Mouse (Mus musculus) spleen, postnatal 4 days (tissue): Measurements from ENCODE around the gene Moap1.

Source experiments
- DNase-seq, 2 experiments: peaks; one replicate each; pipeline ENCODE4 v3.0.0; 2022; ENCODE audit warnings: low spot score in 2 of 2

Gene Moap1

DNA sequence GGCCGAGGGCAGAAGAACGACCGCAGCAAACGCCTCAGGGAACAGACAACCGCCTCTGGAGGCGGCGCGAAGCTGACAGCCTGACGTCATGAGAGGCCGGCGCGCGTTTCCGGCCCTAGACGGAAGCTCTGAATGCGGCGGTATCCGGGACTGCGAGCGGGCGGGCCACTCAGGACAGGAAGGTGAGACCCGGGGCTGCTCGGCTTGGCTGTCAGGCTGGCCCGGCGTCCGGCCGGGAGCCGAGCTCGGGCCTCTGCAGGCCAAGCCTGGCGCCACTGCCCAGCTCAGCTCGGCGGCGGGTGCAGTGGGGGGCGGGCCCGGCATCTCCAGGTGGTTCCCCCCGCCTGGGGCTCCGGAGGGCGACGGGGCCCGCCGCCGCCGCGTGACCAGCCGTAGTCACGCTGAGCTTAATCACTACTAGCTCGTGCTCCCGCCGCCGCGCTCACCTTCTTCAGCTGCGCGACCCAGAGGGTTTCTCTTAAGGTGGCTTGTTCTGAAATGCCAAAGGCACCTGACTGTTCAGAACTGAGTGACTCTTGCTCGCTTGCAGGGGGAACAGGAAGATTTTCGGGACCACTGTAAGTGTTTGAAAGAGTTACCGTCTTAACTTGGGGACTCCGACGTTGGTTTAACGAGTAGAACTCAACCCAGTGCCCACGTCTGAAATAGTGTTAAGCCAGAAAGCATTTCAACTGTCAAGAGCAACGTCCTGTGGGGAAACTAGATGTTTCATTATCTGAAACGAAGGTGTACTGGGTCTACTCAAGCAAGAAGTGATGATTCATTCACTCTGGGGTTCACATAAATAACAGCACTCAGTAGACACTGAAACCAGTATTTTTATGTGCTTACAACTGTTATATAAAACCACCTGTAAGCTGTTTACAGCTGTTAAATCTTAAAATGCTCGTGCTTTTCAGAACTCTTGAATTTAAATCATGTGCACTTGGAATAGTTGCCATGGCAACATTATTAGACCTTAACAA lies at the start of gene Moap1, which contains the start of gene Tmem251:
Gene Moap1 (minus strand): TSS at position 73 of the 986 bp plus-strand sequence.
Gene Tmem251 (plus strand): TSS at position 174 of the 986 bp plus-strand sequence.
- DNase-seq, result peak; percentile 88 to 94

DNA sequence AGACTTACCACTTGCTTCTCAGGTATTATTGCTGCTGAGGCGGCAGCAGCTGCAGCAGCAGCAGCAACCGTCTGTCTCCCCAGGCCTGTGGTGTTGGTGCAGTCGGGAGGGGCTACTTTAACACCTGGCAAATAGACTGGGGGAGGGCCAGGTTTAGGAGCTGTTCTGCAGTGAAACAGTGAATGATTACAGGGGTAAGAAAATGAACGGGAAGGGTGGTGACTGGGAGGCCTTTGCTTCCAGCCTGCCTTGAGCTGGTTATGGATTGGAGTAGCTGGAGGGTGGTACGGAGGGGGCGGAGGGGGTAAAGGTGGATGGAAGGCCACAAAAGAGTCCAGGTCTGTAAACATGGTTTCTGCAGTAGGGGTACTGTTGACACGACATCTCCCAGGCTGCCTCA lies 44.5 kb upstream of the Moap1 start:
- no peak for DNase-seq

DNA sequence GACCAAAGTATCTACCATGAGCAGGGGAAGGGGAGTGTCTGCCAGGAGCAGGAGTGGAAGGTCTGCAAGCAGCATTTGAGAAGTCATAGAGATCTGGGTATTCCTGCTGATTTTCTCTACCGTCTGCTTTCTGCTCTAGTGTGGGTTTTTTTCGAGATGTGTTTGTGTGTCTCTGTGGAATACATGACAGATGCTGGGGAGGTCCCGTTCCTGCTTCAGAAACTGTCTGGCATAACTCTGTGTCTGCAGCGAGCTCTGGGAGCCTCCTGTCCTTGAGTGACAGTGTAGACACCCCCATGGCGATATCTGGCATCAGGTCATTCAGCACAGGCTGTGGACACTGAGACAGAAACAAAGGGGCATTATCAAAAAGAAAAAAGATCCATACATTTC lies 42.1 kb upstream of the Moap1 start:
- no peak for DNase-seq

DNA sequence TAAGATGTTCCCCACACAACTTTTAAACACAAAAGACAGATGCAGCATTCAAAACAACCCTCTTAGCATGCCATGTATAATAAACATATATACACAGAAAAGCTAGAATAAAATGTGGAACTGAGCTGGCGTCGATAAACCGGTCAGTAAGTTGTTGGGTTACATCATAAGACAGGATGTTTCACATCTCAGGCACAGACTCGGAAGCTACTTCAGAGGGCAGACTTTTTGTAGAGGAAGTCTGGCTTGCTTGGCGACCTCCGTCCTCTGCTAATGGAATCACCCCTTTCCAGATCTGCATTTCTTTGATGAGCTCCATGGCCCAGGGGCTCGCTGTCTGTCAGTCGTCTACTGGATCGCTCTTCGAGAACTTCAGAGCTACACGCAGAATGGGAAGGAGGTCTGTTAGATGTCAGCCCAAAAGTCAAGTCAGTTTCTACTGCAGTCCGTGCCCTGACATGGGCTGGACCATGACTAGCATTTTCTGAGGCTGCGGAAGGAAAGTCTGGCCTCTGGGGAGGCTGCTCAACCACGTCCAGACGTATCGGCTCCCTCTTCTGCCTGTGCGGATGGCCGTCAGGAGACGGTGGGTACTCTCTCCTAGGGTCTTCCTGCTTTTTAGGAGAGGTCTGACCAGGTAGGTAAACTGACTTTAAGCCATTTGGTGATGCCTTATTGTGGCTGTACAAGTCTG lies 41.6 kb upstream of the Moap1 start:
- DNase-seq, result no peak

DNA sequence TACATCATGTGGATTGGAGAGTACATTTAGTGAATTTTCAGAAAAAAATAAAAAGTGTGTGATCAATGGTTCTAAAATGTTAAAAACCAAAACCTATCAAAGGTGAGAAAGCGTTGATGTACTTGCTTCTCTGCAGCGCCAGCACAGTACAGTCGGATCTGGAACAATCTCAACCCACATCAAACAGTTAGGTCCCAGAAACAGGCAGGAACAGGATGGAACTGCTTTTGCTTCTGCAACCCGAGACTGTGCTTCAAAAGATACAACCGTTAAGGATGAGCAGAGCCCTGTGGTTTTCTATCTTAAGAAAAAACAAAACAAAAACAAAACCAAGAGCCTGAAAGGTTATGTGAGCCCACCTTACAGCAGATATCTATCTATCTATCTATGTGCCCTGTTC lies 39.4 kb upstream of the Moap1 start:
- DNase-seq, result no peak

DNA sequence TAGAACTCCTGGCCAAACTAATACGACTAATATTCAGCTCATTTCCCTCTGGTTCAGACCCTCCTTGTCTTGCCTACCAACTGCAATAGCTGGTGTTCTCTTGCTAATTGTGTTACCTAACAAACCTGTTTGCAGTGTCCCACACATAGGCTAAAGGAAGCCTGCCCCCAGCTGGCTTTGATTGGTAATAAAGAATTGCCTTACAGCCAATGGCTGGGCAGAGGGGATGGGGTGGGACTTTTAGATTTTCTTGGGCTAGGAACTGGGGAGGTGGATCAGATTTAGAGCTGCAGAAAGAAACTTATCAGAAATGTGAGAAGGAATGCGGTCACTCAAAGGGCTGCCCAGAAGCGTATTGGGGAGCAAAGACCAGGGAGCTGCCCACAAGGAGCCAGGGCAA lies 36.0 kb upstream of the Moap1 start:
- DNase-seq, result peak in 1 of 2 experiments; percentile 46

DNA sequence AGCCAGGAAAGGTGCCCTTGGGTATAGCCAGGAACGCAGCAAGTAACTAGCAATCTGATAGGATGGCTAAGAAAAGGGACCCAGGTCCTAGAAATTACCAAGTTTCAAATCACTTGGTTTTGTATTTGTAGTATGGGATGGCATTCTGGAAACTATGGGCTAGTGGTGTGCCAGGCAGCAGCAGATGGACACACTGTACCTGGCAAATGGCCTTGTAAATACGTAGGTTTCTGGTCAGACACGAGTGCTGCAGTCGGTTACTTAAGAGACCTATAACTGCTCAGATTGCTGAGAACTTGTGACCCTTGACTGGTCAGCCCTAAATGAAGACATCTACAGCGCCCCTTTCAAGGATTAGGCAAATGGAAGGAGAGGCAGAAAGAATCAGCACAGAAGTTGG lies 34.7 kb upstream of the Moap1 start:
- peak in 1 of 2 experiments; percentile 35 for DNase-seq

DNA sequence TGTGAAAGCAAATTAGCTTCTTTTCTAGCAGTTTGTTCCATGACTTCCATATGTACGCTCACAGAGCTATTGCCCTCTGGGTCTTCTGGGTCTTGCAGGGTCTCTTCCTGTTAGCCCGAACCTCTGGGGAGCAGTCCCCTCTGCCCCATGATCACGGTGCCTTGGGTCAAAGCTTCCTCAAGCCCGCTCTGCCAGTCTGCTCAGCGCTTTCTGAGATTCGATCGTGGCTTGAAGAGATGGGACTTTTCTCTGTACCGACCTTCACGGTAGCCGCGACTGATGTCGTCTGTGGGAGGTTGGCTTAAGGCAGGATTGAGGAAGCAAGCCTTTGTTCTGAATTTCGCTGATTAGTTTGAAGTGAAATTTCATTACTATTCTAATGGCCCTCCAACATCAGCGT lies 32.6 kb upstream of the Moap1 start:
- peak in 1 of 2 experiments; percentile 53 for DNase-seq

DNA sequence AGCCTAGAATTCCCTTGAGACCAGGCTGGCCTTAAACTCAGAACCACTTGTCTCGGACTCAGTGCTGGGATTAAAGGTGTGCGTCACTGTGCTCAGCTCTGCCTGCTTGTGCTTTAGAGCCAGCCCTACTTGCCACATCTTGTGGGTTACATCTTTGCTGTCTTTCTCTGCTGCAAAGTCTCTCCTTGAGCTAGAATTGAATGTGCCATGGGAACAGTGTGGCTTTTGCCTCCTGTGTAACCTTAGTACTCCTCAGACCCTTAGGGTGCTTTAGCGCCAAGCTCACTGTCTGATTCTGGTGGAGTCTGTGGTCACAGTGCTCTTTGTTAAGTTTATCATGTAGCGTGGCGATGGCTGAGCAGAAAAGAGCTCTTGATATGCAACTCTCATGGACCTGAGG lies 29.2 kb upstream of the Moap1 start:
- DNase-seq, result no peak

DNA sequence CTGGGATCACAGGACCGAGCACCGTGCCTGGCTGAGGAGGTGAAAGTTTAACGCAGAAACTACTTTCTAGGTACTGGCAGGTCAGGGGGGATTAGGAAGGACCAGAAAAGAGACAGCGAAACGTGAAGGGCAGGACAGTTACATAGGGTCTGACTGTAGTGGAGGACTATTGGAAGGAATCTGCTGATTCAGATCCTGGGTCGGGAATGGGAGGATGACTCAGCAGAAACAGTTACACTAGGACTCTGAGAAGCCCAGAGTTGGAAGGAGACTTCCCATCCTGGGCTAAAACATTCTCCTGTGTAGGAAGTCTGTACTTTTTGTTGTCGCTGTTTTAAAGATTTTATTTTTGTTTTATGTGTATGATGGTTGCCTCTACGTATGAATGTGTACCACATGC lies 28.1 kb upstream of the Moap1 start:
- no peak for DNase-seq

DNA sequence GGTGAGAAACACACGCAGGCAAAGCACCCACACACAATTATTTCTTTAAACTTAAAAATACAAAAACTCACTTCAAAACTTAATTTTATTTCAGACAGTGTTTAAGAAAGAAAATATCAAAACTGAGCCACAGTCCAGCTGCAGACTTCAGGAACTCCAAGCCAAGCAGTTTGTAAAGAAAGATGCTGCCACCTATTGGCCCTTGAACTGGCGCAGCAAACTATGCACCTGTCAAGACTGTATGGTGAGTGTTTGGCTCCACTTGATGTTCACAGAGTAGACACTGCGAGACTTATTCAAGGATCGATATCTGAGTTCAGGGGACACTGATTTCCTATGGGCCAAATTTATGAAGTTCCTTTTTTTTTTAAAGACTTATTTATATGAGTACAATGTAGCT lies 25.5 kb upstream of the Moap1 start:
- DNase-seq, result no peak

DNA sequence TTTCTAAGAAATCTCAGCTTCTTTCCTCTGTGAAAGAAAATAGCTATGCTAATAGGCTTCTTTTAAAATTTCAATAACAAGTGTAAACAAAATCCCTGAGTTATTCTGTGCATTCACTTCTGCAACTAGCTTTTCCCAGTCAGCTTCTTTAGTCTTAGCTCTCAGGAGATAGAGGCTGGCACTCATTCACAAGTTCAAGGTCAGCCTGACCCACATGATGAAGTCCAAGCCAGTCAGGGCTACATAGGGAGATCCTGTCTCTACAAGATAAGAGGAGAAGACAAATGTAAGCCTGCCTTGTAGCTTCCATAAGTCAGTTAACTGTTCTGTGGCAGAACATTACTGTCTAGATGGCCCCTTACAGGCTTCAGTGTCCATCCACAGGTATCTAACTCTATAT lies 20.2 kb upstream of the Moap1 start:
- DNase-seq, result no peak

DNA sequence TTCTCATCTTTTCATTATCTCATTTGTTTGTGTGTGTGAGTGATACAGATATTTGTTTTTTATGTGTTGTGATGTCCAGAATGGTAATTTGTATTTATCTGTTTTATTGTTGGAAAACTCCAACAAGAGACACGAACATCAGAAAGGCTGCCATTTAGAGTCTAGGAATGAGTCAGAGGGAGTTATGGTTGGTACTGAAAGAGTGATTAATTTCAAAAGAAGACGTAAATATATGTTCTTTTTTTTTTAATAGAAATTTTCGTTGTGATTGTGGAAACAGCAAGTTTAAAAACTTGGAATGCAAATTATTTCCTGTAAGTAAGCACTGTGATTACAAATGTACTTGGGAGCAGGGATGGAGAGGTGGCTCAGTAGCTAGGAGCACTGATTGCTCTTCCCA lies 18.2 kb upstream of the Moap1 start:
- no peak for DNase-seq

DNA sequence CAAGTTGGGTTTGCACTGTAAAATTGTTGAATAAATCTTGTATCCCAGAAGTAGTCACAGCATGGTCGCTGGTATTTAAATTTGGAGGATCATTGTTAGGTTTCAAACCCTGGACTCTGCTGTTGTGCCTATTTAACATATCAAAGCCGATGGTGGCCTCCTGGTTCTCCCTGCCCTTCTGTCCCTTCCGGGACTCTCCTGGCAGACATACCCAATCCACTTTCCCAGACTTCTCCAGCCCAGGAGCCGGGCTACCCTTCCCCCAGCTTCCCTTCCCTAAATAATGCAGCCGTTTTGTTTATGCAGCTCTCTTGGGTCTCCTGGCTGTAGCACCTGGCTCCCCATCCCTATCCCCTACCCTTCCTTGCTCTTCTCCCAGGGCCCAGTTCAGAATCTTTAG lies 15.5 kb upstream of the Moap1 start:
- DNase-seq, result no peak

DNA sequence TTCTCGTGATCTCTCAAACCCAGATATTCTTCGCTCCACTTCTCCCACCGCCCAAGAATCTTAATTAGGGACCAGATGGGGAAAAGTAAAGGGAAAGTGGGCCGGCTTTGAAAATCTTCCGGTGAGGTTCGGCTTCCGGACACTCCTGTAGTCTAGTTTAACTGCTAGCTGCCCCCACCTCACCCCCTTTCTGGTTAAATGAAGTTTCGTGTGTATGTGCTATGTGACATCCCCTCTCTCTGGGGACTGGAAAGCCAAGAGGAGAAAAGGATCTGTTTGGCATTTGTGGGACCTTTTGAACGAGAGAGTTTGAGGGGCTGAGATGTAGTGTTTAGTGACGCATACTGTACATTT lies 14.9 kb upstream of the Moap1 start, which contains the start of gene Gm20604:
Gene Gm20604 (minus strand): TSS at position 270 of the 354 bp plus-strand sequence.
- DNase-seq, result no peak

DNA sequence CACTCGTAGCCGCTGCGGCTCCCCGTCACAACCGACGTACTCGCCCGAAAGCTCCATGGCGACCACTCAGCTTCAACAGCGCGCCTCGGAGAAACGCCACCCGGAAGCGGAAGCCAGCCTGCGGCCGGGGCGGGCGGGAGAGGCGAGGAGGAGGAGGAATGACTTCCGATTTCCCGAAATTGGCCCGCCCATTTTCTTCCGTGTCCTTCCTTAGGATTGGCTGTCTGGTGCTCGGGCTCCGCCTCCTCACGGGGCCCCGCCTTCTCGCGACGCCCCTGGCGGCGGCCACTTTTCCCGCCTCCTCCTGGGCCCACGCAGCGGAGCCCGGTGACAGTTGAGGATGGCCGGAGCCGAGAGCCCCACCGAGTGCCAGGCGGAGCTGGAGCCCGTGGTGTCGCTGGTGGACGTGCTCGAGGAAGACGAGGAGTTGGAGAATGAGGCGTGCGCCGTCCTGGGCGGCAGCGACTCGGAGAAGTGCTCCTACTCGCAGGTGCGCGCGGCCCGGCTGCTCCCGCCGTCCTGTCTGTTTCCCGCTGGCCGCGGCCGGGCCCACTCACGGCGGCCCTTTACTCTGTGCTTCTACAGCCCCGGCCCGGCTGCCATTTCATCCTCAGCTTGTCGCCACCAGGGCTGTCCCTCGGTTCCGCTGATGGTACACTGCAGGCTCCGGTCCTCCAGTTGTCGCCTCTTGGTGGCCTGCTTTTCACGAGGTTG lies 14.4 kb upstream of the Moap1 start, which contains the start of the genes Gm28051, Gon7 and Ubr7:
Gene Gm28051 (minus strand): TSS at position 77 of the 714 bp plus-strand sequence.
Gene Gon7 (minus strand): TSS at position 115 of the 714 bp plus-strand sequence.
Gene Ubr7 (plus strand): TSS at position 279 of the 714 bp plus-strand sequence.
- peak; percentile 96 to 97 for DNase-seq

DNA sequence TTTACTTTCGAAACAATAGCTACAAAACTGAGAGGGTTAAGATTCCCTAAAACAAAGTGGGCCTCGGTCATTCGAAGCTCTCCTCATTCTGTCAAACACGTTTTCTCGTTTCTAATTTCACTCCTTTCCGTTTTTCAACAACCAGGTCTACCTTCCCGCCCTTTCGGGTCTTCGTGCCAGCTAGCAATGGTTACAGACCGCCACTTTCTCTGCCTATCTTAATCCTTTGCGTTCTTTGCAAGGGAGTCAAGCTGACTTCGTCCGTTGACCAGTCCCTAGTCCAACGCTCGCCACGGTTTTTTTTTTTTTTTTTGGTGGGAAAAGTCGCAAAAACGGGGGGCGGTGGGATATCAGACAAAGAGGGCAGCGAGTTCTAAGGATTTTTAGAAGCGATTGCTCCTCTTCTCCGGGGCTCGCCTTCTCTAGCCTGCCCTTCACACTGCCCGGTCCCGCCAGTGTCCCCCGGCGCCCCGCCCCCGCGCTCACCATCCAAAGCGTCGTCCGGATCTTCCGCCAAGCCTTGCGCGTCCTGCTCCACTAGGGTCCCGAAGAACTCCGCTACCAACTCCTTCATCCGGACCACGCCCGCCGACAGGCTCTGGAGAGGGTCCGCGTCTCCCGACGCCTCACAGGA lies 13.7 kb upstream of the Moap1 start:
- no peak for DNase-seq

DNA sequence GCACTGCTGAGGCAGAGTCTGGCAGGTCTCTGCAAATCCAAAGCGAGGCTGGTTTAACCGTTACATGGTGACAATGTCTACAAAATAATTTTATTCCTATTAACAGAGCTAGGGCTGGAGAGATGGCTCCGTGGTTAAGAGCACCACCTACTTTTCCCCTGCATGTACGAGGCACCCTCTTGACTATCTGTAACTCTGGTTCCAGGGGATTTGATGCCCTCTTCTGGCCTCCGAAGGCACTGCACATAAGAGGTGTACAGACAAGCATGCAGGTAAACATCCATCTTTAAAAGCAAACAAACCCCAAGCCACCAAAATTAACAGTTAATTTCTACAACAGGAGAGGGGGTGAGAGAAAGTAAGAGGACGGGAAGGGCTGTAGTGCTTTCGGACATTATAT lies 12.8 kb upstream of the Moap1 start:
- peak; percentile 67 to 78 for DNase-seq

DNA sequence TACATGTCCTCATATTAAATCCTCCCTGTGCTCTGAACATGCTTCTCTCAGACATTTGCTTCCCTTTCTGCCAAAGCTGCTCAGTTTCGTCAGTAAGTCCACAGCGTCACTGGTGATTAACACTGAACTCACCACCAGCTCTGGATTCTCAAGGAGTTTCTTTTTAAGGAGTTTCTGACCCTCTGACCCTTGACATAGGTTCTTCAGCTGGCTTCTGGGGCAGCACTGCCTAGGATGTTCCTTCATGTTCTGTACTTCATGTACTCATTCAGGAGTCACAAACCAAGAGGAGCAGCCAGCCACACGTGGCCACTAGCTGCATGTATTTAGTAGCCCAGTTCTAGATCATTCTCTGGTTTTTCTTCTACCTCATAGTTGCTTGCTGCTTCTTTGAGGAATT lies 4.8 kb upstream of the Moap1 start:
- no peak for DNase-seq

DNA sequence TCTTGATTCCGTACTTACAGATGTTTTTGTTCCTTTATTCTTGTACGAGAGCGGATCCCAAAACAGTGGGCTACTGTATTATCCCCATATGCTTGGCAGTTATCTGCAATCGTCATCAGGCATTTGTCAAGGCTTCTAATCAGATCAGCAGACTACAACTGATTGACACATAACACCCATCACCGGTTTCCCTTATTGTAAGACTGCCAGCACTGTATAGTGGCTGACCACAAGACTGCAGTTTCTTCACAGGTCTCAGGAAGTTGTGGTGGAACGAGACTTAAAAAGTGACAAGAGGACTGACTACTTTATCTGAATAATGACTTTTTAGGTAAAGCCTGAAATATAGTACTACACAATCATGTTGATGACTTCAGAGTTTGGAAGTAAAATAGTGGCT lies 1.4 kb upstream of the Moap1 start:
- DNase-seq, result no peak

DNA sequence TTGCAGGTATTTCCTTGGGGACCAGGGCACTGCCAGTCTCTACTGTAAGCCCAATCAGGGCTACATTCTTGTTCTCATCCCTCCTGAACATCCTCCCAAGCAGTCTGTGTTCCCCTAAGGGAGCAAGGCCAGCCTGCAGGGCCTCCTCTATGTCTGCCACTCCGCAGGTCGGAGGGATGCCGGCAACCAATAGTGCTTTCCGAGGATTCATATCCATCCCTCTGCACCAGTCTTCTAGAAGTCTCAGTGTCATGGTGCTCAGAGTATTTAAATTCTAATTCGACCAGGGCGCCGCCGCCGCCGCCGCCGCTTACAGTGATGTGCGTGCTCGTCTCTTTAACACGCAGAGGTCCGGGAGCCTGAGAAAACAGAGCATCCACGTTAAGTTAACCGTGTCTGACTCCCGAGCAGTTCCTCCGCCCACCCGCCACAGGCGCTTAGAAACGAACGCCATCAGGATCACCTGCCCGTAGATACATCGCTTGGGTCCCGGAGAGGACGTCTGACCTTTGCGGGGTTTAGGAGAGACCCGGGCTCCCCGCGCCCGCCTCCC lies 349 bp downstream of the Moap1 start:
- DNase-seq, result no peak
